Mouse (Mus musculus): ENCODE measurements around the gene Galnt2. TPM values are rescaled to one million over a fixed set of nuclear protein-coding genes. Genes with fewer than 3 reads are reported as not detected.

Galnt2 gene
- total RNA-seq, 1 experiment from 2014 or later = 60.5 TPM

DNA sequence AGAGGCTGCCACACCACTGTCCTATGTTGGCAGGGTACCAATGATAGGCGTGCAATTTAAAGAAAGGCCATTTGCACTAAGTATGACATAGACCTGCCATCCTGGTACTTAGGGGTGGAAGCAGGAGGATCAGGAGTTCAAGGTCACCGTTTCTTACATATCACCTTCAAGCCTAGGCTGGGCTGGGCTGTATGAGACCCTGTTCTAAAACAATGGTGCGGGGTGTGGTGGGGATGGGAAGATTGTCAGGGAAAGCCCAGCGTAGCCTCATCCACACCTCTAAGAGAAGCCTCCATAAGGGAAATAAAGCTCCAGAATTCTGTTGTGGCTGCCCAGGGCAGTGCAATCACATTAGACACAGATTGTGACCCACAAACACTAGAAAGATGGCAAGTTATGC, 4.3 kb downstream of the Galnt2 start:
- DNase-seq = no peak

DNA sequence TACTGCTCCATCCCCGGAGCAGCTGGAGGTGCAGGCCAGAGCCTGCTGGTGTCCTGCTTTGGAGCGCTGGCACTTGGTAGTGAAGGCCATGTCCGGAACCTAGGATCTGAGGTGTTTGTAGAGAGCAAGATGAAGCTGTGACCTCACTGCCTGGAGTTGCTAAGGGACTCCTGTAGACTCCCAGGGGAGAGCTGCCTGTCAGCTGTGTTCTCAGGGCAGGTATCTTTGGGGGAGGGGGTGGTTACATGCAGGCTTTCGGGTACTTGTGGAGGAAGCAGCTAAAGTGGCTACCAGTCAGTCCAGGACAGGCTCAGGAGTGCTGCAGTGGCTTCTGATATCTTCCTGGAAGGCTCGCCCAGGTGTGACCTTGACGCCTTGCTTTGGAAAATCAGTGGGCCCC, 8.2 kb downstream of the Galnt2 start:
- no peak for DNase-seq

DNA sequence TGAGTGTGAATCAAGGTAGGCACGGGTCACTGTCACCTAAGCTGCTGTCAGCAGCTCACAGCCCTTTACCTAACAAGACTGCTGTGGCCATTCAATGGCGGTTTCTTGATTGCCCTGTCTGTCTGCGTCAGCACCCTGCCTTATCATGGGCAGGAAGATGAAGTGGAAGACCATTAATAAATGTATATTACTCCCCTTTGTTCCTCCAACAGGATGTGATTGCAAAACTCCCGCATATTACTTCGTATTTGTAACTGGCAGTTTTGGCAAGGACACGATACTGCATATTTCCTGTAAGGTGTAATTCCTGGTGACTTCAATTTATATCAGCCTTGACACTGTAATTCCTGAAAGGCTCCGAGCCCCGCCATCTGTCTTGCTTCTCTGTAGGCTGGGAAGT, 9.7 kb downstream of the Galnt2 start:
- DNase-seq = no peak

DNA sequence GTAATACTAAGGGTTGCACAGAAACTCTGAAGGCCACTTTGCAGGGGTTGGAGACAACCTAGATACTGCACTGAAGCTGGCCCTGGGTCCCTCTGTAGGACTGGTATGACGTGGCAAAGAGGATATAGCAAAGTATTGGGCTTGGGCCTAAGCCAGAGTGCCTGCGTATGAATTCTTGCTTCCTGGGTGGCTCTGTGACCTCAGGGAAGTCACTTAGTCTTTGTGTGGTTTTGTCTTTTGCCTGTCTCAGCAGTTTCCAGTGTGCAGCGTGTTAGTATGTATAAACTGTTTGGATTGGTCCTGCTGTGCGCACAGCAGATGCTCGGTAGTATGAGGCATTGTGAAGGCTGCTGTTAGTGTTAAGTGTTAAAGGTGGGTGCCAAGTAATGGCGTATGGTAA, 11.0 kb downstream of the Galnt2 start:
- no peak for DNase-seq

DNA sequence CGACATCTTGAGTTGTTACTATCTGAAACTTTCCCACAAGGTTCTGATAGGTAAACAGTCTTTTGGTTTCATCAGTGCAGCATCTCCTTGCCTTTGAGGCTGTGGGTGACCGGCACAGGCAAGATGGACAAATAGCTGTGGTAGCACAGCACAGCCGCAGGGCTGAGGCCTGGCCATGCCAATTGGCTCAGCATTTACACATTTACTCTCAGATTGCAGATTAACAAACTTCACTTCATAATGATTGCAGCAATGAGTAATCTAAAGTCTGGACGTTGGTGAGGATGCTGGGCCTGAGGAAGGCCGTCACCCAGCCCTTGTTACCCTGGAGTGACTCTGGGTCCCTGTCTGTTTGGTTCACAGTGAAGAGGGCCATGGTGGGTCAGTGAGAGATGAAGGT, 11.7 kb downstream of the Galnt2 start:
- no peak for DNase-seq

DNA sequence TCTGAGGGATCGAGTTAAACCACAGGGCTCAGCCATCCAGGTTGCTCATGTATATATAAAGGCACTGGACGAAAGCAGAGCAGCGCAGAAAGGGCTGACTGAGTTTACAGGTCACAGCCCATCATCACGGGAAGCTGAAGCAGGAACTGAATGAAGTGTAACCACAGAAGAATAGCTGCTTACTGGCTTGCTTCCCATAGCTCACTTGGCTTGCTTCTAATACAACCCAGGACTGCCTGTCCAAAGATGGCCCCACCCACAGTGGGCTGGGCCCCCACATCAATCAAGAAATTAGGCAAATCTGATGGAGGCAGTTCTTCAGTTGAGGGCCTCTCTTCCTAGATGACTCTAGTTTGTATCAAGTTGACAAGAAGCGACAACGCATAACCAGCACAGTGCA, 16.4 kb downstream of the Galnt2 start:
- no peak for DNase-seq

DNA sequence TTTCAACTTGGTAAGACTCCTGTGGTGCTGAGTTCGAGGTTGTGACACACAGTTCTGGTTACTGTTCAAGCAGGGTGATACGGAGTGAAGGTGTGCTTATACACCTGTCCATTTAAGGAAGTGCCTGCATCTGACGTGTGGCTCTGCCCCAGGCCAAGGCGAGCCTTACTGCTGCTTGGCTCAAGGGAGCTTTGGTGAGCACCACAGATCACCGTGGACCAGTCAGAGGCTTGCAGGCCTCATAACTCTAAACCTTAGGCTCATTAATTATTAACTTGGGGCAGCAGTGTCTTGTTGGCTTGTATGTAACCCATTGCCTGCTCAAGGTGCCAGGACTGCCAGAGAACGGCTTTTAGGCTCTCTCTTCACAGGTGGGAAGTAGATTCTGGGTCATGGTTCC, 17.5 kb downstream of the Galnt2 start:
- no peak for DNase-seq

DNA sequence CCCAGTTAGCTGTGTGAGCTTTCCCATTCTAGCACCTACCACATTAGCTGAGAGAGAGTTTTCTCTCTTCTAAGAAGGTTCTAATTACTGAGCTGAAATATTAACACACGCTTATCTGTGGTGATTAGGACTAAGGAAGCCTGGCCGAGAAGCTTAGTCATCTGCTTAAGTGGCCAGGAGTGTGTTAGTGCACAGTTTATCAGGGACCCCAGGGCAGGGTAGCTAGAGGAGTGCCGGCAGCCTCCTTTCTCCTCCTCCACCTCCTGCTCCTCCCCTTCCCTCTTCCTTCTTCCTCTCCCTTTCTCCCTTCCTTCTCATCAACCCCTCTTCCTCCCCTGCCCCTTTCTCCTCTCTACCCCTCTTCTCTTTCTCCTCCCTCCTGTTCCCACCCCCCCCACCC, 19.1 kb downstream of the Galnt2 start:
- DNase-seq = no peak

DNA sequence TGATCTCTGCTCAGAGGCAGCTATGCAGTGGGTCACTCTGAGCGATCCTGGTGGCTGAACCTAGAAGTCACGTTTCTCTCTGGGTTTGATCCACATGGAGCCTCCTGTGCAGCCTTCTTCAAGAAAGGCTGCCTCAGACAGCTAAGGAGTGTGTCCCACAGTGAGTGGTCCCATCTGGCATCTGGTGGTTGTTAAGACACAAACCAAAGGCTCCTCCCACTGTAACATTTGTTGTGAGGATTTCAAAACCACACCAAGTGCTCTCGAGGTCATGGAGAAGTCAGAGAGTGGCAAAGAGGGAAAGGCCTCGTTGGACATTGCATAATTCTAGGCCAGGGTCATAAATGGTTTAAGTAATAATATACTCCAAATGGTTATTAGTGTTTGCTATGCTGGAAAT, 19.6 kb downstream of the Galnt2 start:
- no peak for DNase-seq

DNA sequence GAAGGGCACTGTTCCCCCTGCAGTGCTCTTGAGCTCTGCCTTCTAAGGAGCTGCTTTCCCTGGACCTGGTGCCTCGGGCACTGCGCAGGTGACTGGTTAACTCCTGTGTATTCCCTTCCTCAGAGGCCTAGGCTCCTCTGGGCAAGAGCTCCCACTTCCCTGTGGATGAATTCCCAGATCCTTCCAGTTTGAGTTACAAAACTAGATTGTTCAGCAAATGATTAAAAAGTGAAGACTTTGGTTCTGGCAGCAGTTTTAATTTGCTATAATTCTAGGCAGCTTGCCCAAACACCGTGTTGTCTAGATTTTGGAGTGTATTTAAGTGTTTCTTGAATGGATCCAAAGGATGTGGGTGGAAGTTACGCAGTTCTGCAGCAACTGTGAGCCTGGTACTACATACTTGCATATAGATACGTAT, 21.4 kb downstream of the Galnt2 start:
- no peak for DNase-seq

DNA sequence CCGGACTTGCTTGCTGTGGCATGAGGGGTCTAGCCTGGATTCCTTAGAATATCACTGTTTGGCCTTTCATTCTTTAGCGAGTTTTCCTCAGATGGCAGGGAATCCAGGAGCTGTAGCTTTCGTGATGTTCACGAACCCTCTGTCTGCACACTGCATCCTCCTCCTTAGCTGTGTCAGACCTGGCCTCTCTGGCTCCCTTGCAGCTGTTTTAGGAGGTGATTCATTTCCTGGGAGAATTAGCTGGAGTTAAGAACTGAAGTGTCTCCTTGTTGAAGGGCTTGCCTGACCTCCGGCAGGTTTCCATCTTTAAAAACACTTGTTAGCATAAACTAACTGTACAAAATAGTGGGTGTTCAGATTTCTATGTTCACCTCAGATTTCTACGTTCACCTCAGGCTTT, 22.7 kb downstream of the Galnt2 start:
- no peak for DNase-seq

DNA sequence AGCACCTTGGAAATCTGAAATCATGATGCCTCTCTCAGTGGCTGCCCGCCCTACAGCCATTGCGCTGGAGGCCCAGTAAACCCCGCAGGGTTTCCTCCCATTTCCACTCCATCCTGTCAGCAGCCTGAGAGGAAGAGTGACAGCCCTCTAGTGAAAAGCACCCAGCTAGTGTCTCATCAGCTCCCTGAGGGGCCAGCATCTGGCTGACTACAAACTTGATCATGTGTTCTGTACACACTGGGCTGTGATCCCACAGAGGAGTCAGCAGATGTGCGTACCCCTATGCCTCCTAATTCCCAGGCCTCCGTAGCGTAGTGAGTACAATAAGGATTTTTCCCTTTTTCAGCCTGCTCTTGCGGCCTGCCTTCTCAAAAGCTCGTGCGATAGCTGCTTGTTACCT, 25.6 kb downstream of the Galnt2 start:
- DNase-seq = no peak

DNA sequence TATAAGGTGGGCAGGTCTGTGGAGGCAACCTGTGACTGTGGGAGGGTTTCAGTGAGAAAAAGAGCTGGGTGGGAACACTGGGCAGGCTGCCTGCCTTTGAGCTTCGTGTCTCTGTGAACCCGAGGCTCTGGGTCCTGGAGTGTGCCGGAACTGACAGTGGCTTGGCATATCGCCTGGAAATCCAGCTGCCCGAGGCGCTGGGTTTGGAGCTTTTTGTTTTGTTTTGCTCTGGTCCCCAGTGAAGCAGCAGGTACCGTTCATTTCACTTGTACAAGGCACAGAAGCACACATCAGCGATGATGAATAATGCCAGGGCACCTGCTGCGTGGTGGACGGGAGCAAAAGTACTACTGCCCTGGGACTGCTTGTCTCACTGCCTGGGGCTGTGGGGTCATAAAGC, 26.2 kb downstream of the Galnt2 start:
- DNase-seq = peak; percentile 65

DNA sequence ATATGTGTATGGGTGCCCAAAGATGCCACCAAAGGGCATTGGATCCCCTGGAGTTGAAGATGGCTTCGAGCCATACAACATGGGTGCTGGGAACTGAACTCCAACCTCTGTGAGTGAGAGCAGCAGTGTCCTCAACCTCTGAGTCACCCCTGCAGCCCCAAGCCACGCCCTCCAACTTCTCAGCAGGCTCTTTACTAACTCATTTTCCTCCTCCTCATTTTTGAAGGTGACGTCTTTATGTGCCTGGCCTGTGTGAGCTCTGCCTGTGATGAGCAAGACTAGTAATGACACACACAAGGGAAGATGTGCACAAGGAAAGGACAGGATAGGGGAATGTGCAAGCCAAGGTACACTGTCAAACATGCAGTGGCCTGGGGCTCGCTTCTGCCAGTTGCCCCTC, 28.0 kb downstream of the Galnt2 start:
- DNase-seq = no peak

DNA sequence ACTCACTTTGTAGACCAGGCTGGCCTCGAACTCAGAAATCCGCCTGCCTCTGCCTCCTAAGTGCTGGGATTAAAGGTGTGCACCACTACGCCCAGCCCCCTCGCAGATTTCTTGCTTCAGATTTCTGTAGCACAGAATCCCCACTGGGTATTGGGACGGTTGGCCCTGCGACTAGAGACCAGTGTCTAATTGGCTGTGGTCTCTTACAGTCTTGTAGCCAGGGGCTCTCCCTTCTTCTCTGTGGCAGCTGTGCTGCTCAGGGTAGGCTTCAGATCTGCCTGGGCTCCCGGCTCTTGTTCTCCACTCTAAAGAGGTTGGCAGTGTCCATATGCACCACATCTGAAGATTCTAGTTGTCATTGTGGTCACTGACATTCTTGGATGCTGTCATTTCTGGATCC, 28.7 kb downstream of the Galnt2 start:
- DNase-seq = no peak

DNA sequence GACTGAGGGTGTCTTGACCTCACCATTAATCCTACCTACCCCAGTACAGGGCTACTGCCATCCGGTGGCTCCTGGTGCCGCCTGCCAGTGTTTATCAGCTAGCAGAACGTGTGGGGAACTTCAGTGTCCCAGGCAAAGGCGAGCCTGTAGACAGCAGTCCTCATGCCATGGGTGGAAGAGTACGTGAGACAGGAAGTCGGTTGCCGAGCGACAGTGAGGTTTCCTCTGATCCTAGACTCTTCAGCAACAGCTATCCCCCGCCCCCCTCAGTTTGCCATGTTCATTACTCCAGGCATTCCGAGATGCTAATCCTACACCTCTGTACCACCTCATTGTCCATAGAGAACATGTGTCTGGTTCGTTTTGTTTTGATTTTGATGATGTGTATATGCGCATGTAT, 29.2 kb downstream of the Galnt2 start:
- no peak for DNase-seq

DNA sequence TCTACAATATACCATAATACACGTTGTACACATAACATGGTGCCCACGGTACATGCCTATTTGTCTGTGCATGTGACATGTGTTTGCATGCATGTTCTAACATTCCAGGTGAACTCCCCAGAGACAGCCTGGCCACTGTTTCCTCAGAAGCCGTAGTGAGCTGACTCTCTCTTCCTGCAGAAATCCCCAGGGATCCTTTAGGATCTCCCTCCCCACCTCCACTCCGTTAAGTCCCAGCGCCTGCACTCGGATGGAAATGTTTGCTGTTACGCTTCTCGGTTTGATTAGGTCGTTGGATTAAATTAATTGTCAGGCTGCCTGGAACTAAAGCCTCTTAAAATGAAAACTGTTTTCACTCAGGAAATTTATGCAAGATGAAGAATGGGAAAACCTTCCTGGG, 31.9 kb downstream of the Galnt2 start:
- no peak for DNase-seq

DNA sequence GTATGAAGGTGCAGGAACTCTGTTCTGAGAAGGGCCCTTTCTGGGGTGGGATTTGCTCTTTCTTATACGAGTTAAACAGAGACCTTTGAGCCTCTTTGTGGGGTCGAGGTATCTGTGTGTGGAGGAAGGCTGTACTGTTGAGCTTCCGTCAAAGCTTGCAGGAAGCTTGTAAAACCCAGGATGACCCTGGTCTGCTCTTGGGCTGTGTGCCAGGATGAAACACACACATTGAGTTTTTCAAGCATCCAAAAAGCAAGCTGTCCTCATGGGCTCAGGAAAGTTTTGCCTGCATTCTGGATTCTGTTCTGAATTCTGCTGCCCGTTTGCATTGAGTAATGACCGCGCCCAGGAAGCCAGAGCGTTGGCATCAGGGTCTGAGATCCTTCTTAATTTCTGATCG, 32.8 kb downstream of the Galnt2 start:
- peak; percentile 37 for DNase-seq

DNA sequence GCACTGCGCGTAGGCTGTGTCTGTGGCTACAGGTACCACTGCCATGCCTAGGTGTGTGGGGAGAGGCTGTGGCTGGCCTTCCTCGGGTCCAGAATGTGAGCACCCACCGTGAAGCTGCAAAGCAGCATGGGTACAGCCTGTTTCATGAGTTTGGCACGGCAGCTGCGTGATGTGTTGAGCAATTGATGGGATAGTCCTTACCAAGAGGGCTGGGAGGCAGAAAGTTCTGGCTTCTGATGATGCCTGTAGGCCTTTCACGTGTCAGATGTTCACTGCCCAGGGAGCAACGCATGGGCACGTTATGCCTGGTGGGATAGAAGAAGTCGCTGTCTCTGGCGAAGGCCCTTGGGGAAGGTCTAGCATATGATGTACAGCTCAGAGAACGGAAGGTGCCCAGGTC, 33.5 kb downstream of the Galnt2 start:
- no peak for DNase-seq

DNA sequence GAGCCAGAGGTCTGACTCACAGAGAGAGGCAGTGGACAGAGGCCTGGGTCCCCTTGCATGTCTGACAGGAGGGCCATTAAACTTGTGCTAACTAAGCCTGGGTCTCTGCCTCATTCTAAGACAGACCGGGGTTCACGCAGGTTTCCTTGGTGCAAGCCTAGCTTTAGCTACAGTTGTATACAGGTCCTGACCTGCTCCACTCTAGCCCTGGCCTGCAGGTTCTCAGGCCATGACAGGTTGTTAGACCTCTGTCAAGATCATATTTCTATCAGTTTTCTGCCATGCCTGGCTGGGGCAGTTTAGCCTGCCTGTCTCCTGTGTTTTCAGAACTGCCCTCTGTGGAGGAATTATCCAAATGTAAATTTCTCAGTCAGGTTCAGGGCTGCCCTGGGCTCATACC, 33.9 kb downstream of the Galnt2 start:
- DNase-seq = no peak

DNA sequence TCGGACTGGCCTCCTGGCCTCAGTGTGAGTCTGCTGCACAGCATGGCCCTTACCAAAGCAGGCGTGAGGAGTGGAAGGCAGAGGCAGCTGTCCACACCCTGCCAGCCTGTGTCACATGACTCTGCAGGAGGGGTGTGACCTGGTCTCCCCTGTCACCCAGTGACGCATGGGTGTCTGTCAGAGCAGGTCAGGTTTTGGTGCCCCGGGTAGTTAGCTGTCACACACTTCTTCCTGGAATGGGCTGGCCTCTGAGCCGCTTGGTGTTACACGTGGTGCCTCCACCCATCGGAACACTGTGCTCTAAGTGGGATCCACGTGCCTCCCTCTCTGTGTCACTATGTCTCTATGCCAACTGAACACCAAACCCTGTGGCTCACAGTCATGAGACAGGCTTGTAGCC, 34.6 kb downstream of the Galnt2 start:
- DNase-seq = no peak

DNA sequence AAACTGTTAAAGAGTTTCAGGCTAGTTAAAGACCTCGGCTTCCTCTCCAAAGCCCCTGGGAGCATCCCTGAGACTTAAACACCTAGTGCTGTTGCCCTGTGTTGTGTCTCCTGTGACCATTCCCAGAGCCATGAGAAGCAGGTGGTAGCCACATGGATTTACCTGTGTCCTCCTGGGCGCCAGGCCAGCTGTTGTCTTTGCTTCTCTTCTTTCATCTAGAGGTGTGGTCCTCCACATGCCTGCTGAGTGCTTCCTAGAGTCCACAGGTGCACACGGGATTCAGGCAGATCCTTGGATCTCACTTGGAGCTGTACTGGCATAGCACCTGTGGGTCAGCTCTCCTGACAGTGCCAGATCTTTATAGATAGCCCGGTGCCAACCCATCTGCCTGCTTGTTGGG, 36.0 kb downstream of the Galnt2 start:
- DNase-seq = no peak

DNA sequence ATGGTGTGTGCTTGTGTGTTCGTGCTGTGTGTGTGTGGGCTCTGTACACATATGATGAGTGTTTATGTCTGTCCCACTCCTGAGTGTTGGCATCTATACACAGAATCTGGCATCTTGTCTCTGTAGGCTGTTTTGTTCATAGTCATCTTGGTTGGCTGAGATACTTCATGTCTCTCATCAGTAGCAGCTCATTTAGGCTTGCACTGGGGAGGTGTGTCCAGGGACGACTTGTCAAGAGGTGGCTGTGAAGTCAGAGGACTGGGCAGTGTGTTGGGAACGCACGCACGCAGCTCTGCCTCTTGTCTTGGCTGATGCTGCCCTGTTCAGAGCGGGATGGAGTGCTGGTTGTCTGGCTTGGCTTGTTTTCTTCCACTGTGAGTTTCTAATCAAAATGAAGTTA, 39.3 kb downstream of the Galnt2 start:
- no peak for DNase-seq

DNA sequence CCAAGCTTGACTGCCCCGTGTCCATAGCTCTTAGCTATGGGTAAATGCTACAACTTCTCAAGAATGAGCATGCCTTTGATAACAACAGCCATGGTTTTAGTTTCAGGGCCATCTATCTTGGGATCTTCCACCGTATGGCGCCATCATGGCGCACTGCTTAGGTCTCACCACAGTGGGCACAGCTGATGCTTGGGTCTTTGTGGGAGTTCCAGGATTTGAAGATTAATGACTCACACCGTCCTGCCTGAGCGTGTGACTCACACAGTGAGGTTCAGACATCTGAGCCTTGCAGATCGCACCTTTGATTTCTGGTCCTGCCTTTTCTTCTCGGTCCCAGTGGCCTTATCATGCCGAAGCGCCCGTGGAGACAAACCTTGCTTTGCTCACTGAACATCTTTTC, 39.7 kb downstream of the Galnt2 start:
- no peak for DNase-seq

DNA sequence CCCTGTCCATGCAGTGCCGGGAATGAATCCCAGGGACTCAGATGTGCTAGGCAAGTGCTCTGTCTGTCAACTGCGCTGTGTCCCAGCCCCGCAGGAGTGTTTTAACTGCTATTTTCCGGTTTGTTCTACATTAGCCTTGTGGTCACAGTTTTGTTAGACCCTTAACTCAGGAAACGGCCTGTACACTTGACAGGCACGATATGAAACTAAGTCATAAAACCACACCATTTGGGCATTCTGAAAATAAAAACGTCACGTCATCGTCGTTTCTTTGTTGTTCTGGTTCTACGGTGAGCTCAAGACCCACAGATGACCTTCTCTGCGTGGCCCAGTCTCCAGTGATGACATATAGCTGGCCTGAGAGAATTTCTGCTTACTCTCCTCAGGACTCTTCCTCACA, 40.3 kb downstream of the Galnt2 start:
- DNase-seq = no peak

DNA sequence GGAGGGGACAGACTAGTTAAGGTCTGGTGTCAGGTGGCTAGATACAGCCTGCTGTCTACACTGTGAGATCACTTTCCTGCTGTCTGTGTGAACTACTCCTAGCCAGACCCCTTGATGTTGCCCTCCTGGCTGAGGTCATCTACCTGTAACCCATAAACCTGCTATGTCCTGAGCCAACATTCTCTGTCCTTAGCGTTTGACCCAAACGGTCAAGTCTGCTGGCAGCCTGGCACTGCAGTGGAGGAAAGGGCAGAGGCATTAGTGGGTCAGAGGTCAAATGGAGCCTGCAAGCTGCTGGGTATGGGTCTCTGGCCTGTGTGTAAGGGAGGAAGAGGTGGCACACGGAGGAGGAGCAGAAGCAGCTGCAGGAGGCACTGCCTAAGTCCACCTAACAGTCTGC, 41.6 kb downstream of the Galnt2 start:
- no peak for DNase-seq
